Mouse (Mus musculus) neural tube, embryonic 12.5 days (tissue): Measurements from ENCODE around the gene Smco3. TPM values are rescaled to one million over a fixed set of nuclear protein-coding genes. Genes with fewer than 3 reads are reported as not detected.
"Not testable (repeated sequence)": the region's sequence is repeated elsewhere in the genome, so short reads cannot be mapped to it uniquely, and the experiment has no call there.

Experiments used
- ATAC-seq: fragments of 200-750 bp; cut with Nextera tagmentation; 2 replicates; pipeline ENCODE4 v1.8.0; 2017; ENCODE audit warnings: low read depth, mild to moderate bottlenecking, moderate TSS enrichment, moderate library complexity; ENCODE audit not compliant: low FRiP score
- H3K27ac ChIP-seq: fragments of 300-500 bp; sonication (generic); 2 replicates; pipeline ENCODE4 v1.5.1; 2016
- H3K27me3 ChIP-seq: fragments of 300-500 bp; sonication (generic); replicated peaks from 2 replicates; pipeline ENCODE4 v1.6.1; 2016; ENCODE audit warnings: mild to moderate bottlenecking
- H3K36me3 ChIP-seq: fragments of 300-500 bp; sonication (generic); 2 replicates; pipeline ENCODE4 v1.6.1; 2016; ENCODE audit warnings: mild to moderate bottlenecking
- H3K4me1 ChIP-seq: fragments of 300-500 bp; sonication (generic); 2 replicates; pipeline ENCODE4 v1.6.1; 2016
- H3K4me2 ChIP-seq: fragments of 300-500 bp; sonication (generic); replicated peaks from 2 replicates; pipeline ENCODE4 v1.6.1; 2016; ENCODE audit warnings: mild to moderate bottlenecking
- H3K4me3 ChIP-seq: fragments of 300-500 bp; sonication (generic); 2 replicates; pipeline ENCODE4 v1.5.1; 2016
- H3K9ac ChIP-seq: fragments of 300-500 bp; sonication (generic); 2 replicates; pipeline ENCODE4 v1.6.1; 2016; ENCODE audit warnings: mild to moderate bottlenecking
- H3K9me3 ChIP-seq: fragments of 300-500 bp; sonication (generic); 2 replicates; pipeline ENCODE4 v1.6.1; 2016; ENCODE audit warnings: mild to moderate bottlenecking
- WGBS: fragments of 180-500 bp; shearing (Covaris S2); methylation state at CpG from one replicate; pipeline ENCODE4 v1.1.7; 2016; 5-methylcytosine and 5-hydroxymethylcytosine counted together
- polyA plus RNA-seq: library from polyadenylated mRNA; unstranded; fragments of >200 nt; fragmentation: Nextera tagmentation; extraction: Ambion mirVana; gene quantifications from 2 replicates; pipeline ENCODE4 v1.2.1, GENCODE M21; 2016

The Smco3 gene
- polyA plus RNA-seq, result 0.29 and 1.5 TPM in 2 replicates

DNA sequence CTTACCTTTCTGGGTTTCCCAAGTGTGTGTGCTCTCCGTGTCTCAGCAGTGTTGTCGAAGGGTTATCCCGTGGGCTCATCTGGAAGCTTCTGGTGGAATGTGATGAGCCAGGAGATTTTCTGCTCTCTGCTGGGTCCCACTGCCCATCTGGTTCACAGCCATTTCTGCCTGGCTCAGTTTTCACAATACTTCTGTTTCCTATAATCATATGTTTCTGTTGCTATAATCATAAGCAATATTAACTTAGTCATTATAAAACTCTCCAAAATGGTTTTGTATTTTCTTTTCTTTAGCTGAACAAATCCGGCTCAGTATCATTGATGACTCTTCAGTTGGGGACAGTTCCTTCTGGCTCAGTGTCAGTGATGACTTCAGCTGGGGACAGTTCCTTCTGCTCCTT lies at the start of gene Smco3:
Gene Smco3 (minus strand): TSS at position 101 of the 400 bp plus-strand sequence.
- ATAC-seq, result no peak
- Histone ChIP-seq H3K4me2 (no peak within 1 kb of the TSS), H3K9me3 (no peaks in the 10 kb centered on the region), H3K27me3 (no peaks in the 10 kb centered on the region), H3K36me3 (no peaks in the 10 kb centered on the region), H3K27ac (no peak within 1 kb of the TSS), H3K9ac (no peak within 1 kb of the TSS), H3K4me1 (no peaks in the 10 kb centered on the region), H3K4me3 (no peak within 1 kb of the TSS)
- WGBS, result 60% methylated on average over 4 of the region's 4 CpGs

- not testable (repeated sequence) for H3K27ac ChIP-seq, H3K27me3 ChIP-seq, H3K36me3 ChIP-seq, H3K4me1 ChIP-seq, ATAC-seq, H3K9ac ChIP-seq, H3K4me3 ChIP-seq, H3K4me2 ChIP-seq, H3K9me3 ChIP-seq
- 65% methylated on average over 1 of the region's 1 CpGs for WGBS
Measured at GRCm38 (mm10) chr6:136884766-136885165, 49.5 kb upstream of the Smco3 start.

- H3K9me3 ChIP-seq, result no peaks in the 10 kb centered on the region
- WGBS, result 93% methylated on average over 6 of the region's 6 CpGs
- H3K27me3 ChIP-seq, result no peaks in the 10 kb centered on the region
- no peak overlapping the region for H3K4me3 ChIP-seq
- ATAC-seq, result no peak
- no peak overlapping the region for H3K27ac ChIP-seq
- no peaks in the 10 kb centered on the region for H3K36me3 ChIP-seq
- no peak overlapping the region for H3K9ac ChIP-seq
- H3K4me1 ChIP-seq, result no peaks in the 10 kb centered on the region
- H3K4me2 ChIP-seq, result no peak overlapping the region
Measured at GRCm38 (mm10) chr6:136883961-136884360, 48.7 kb upstream of the Smco3 start.

DNA sequence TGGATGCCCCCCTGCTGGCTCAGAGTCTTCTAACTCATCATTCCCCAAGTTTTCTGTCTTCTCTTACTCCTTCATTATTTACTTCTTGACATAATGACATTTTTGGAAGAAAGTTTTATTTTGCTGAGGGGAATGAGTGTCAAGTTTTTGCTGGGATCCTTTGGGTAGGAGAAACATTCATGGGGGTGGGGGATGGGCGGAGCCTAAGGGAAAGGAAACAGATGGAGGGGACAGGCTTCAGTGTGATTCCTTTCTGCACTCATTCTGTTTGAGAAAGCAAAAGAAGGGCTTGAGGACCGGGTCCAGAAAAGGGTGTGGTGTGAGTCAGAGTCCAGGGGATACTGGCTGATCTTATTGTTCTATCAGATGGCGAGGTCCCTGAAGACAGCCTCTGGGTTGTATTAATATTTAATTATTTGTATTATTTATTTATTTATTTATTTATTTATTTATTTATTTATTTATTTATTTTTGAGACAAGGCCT lies 48.2 kb upstream of the Smco3 start:
- H3K27ac ChIP-seq, result no peak overlapping the region
- WGBS, result 89% methylated on average over 3 of the region's 3 CpGs
- H3K36me3 ChIP-seq, result no peaks in the 10 kb centered on the region
- H3K9ac ChIP-seq, result no peak overlapping the region
- H3K4me2 ChIP-seq, result no peak overlapping the region
- H3K4me1 ChIP-seq, result no peaks in the 10 kb centered on the region
- H3K27me3 ChIP-seq, result no peaks in the 10 kb centered on the region
- no peak for ATAC-seq
- no peaks in the 10 kb centered on the region for H3K9me3 ChIP-seq
- H3K4me3 ChIP-seq, result no peak overlapping the region

DNA sequence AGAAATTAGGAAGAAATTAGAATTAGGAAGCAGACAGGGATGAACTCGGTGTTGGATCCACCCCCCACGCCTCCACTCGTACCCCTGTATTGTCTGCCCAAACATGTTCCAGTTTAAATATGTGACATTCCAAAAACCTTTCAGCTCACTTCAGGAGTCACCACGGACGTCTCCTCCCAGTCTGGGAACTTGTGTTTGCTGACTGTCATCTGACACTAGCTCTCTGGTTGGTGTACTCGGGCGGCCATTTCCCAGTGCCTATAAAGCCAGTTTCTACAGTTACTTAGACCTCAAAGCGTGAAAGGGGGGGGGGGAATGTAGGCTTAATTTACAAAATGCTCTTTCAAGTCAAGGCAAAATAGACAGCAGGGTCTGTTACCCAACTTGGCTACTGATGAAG lies 46.4 kb upstream of the Smco3 start:
- Histone ChIP-seq H3K27me3 (no peaks in the 10 kb centered on the region), H3K4me3 (no peak overlapping the region), H3K27ac (no peak overlapping the region), H3K36me3 (no peaks in the 10 kb centered on the region), H3K9me3 (no peaks in the 10 kb centered on the region), H3K4me2 (no peak overlapping the region), H3K9ac (no peak overlapping the region), H3K4me1 (no peaks in the 10 kb centered on the region)
- no peak for ATAC-seq
- 73% methylated on average over 8 of the region's 8 CpGs for WGBS

GRCm38 (mm10) chr6:136875670-136876069 lies 40.4 kb upstream of the Smco3 start, which contains the start of gene Mgp:
Mgp (minus strand) TSS chr6:136875823.
- 53% methylated on average over 9 of the region's 9 CpGs for WGBS
- no peak for ATAC-seq
- Histone ChIP-seq H3K4me3 (no peak within 1 kb of the TSS), H3K4me2 (0 out of 2 replicates have a peak within 1 kb of the TSS, but pooled peaks have one; percentile 12), H3K4me1 (no peaks in the 10 kb centered on the region), H3K9ac (no peak within 1 kb of the TSS), H3K27me3 (no peaks in the 10 kb centered on the region), H3K9me3 (no peaks in the 10 kb centered on the region), H3K27ac (no peak within 1 kb of the TSS), H3K36me3 (no peaks in the 10 kb centered on the region)

- no peaks in the 10 kb centered on the region for H3K36me3 ChIP-seq
- H3K27me3 ChIP-seq, result no peaks in the 10 kb centered on the region
- no peak for ATAC-seq
Measured at GRCm38 (mm10) chr6:136874599-136874998, 39.3 kb upstream of the Smco3 start.

GRCm38 (mm10) chr6:136868921-136869320 lies 33.7 kb upstream of the Smco3 start:
- 83% methylated on average over 5 of the region's 5 CpGs for WGBS
- ATAC-seq, result no peak

More at GRCm38 (mm10) chr6:136874599-136874998, 39.3 kb upstream of the Smco3 start:
- no peak overlapping the region for H3K9ac ChIP-seq
- WGBS, result 67% methylated on average over 8 of the region's 8 CpGs
- H3K27ac ChIP-seq, result no peak overlapping the region
- H3K9me3 ChIP-seq, result no peaks in the 10 kb centered on the region
- H3K4me2 ChIP-seq, result no peak overlapping the region
- no peak overlapping the region for H3K4me3 ChIP-seq
- H3K4me1 ChIP-seq, result no peaks in the 10 kb centered on the region

DNA sequence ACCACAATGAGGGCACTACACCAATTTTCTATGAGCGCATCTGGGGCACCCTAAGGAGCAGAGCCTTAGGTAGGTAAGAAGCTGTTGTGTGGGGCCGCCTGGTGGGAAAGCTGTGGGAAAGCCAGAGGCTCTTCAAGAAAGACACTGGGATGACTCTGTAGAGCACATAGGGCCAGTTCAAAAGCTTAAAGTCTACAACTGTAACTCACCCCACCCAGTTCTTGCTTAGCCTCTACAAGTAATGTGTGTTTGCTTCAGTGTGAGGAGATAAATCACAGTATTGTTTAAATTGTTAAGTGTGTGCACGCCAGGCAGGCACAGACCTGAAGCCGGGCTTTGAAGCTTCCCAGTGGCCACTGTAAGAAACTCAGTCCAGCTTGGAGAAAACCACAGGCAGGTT lies 30.9 kb upstream of the Smco3 start:
- WGBS, result 65% methylated on average over 4 of the region's 4 CpGs
- Histone ChIP-seq H3K4me2 (no peak overlapping the region), H3K4me1 (no peaks in the 10 kb centered on the region), H3K27me3 (no peaks in the 10 kb centered on the region), H3K4me3 (no peak overlapping the region), H3K36me3 (no peaks in the 10 kb centered on the region), H3K9me3 (no peaks in the 10 kb centered on the region), H3K9ac (no peak overlapping the region), H3K27ac (no peak overlapping the region)
- no peak for ATAC-seq

More at GRCm38 (mm10) chr6:136868921-136869320, 33.7 kb upstream of the Smco3 start:
- H3K9me3 ChIP-seq, result no peaks in the 10 kb centered on the region
- H3K4me1 ChIP-seq, result no peaks in the 10 kb centered on the region
- H3K4me3 ChIP-seq, result no peak overlapping the region
- no peaks in the 10 kb centered on the region for H3K36me3 ChIP-seq
- no peak overlapping the region for H3K4me2 ChIP-seq
- H3K9ac ChIP-seq, result no peak overlapping the region
- no peak overlapping the region for H3K27ac ChIP-seq
- H3K27me3 ChIP-seq, result no peaks in the 10 kb centered on the region

- 92% methylated on average over 5 of the region's 5 CpGs for WGBS
- no peak overlapping the region for H3K9ac ChIP-seq
Measured at GRCm38 (mm10) chr6:136865360-136865759, 30.1 kb upstream of the Smco3 start.

DNA sequence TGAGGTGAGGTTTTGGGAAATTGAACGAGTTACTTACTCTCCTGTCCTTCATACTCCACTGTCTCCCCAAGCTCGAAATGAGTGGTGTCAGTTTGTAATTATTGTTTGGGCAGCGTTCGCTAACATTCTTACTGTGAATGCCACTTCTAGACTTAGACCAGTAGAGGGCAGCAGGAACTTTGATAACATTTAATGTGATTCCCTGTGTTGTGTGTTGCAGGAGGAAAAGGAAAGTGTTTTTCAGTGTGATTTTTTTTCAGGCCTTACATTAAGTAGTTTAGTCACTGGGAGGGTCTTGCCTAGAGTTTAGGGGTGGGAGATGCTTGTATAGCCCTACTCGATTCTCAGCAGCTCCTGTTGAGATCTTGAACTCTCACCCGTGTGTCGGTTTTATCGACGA lies 25.8 kb upstream of the Smco3 start:
- Histone ChIP-seq H3K9me3 (no peaks in the 10 kb centered on the region), H3K4me1 (peaks cover 5% of the 10 kb centered on the region; the same call in 1 of the 2 replicates), H3K9ac (no peak overlapping the region), H3K4me2 (no peak overlapping the region), H3K27me3 (no peaks in the 10 kb centered on the region), H3K36me3 (no peaks in the 10 kb centered on the region), H3K4me3 (no peak overlapping the region), H3K27ac (no peak overlapping the region)
- 53% methylated on average over 9 of the region's 9 CpGs for WGBS
- no peak for ATAC-seq

More at GRCm38 (mm10) chr6:136865360-136865759, 30.1 kb upstream of the Smco3 start:
- no peak for ATAC-seq
- Histone ChIP-seq H3K9me3 (no peaks in the 10 kb centered on the region), H3K27me3 (no peaks in the 10 kb centered on the region), H3K27ac (no peak overlapping the region), H3K4me2 (no peak overlapping the region), H3K4me1 (no peaks in the 10 kb centered on the region), H3K4me3 (no peak overlapping the region), H3K36me3 (no peaks in the 10 kb centered on the region)

- H3K4me1 ChIP-seq, result peaks cover 5% of the 10 kb centered on the region; the same call in 1 of the 2 replicates
- 76% methylated on average over 8 of the region's 8 CpGs for WGBS
- no peak overlapping the region for H3K27ac ChIP-seq
Measured at GRCm38 (mm10) chr6:136858420-136858819, 23.2 kb upstream of the Smco3 start.

DNA sequence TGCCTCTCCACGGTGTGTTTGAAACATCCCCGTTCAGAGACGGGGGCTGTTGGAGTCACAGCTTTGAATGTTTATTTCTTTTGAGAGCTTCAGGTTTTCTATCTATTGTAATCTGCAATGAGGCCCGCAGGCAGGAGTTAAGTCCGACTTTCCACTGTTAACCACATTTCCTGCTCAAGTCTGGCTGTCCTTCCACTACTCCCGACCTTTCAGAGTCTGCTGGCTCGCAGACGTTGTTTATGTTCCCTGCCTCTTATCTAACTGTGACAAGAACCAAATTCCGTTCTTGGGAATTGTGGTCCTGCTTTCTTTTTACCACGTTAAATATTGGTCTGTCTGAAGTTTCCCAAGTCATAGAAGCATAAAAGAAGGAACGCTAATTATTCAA lies 22.6 kb upstream of the Smco3 start:
- Histone ChIP-seq H3K36me3 (no peaks in the 10 kb centered on the region), H3K27me3 (no peaks in the 10 kb centered on the region), H3K4me2 (no peak overlapping the region), H3K9me3 (no peaks in the 10 kb centered on the region), H3K27ac (no peak overlapping the region), H3K4me1 (peaks cover 5% of the 10 kb centered on the region; the same call in 1 of the 2 replicates), H3K9ac (no peak overlapping the region), H3K4me3 (no peak overlapping the region)
- no peak for ATAC-seq
- WGBS, result 68% methylated on average over 11 of the region's 11 CpGs

More at GRCm38 (mm10) chr6:136858420-136858819, 23.2 kb upstream of the Smco3 start:
- no peak overlapping the region for H3K4me2 ChIP-seq
- no peaks in the 10 kb centered on the region for H3K9me3 ChIP-seq
- H3K4me3 ChIP-seq, result no peak overlapping the region
- H3K36me3 ChIP-seq, result no peaks in the 10 kb centered on the region
- no peak for ATAC-seq
- H3K27me3 ChIP-seq, result no peaks in the 10 kb centered on the region
- H3K9ac ChIP-seq, result no peak overlapping the region
